Mouse (Mus musculus): ENCODE results near the gene Spaar. TPM values are rescaled to one million over a fixed set of nuclear protein-coding genes. Genes with fewer than 3 reads are reported as not detected.

The Spaar gene
- total RNA-seq (2021) = under 1 TPM; 0.43 TPM

DNA sequence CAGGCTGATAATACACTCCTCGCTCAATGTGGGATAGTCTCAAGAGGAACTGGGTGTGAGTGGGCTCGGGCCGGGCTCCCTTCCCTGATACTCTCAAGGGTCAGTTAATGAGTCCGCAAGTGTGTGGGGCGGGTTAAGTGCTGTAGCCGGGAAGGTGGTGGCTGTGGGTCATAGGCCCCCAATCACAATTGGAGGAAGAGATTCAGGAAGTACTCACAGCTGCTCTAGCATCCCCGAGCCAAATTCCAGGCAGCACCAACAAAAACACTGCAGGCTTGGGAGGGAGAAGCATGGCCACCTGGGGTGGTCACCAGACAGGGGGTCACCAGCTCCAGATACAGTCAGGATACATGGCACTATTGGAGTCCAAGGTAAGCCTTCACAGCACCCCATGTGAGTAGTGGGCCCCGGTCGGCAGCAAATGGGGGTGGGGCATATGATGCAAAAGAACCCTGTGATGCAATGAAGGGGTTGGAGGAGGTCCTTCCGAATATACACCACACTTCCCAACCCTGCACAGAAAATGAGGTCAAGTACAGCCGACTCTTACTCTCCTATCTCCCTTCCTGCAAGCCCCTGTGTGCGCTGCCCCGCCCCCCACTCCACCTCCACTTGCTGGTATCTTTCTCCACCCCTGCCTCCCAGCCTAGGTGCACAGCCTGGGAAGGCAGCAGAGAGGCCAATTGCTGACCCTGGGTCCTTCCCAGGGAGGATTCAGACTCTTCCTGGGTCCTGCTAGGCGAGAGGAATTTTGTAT, at the start of gene Spaar:
Spaar (plus strand) TSS at position 241 of the 757 bp plus-strand sequence.
- peak in 1 of 2 experiments; percentile 75 for DNase-seq (ENCODE audit: extremely low spot score in 1 of 2, low spot score in 2 of 2)
- intact Hi-C loops (cut with DNase I) = no loop called here

DNA sequence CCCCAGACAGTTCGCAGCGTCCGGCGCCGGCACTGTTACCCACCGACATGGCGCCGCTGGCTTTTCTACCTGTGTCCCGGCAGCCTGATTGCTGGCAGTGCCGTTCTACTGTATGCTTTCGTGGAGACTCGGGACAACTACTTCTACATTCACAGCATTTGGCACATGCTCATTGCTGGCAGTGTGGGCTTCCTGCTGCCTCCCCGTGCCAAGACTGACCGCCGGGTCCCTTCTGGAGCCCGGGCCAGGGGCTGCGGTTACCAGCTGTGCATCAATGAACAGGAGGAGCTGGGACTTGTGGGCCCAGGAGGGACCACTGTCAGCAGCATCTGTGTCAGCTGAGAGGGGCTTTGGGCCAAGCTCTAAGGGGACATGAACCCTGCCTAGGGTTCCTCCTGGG, 39.8 kb upstream of the Spaar start:
- intact Hi-C loops (cut with DNase I) = no loop called here
- no peak for DNase-seq (ENCODE audit: extremely low spot score in 1 of 2, low spot score in 2 of 2)

DNA sequence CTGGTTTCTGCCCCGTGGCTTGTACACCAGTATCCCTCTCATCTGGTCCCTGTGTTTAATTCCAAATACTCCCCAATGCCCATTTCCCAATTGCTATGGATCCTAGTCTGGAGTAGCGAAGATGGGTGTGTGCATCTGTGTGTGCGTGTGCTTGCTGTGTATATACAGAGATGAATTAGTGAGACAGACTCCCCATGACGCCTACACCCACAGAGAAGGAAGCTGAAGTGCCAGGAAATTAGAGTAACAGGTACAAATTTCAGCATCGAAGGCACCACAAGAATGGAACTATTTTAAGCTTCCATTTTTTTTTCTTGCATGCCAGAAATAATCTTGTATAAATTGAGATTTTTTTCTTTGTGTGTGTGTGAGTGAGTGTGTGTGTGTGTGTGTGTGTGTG, 38.8 kb upstream of the Spaar start:
- intact Hi-C loops (cut with DNase I) = no loop called here
- DNase-seq (ENCODE audit: extremely low spot score in 1 of 2, low spot score in 2 of 2) = no peak

- DNase-seq (ENCODE audit: extremely low spot score in 1 of 2, low spot score in 2 of 2) = no peak
- intact Hi-C loops (cut with DNase I) = no loop called here
Measured at GRCm38 (mm10) chr4:43693806-43694241, 36.0 kb upstream of the Spaar start.

GRCm38 (mm10) chr4:43694439-43695248, 35.2 kb upstream of the Spaar start:
- DNase-seq (ENCODE audit: extremely low spot score in 1 of 2, low spot score in 2 of 2) = no peak
- intact Hi-C loops (cut with DNase I) = no loop called here

DNA sequence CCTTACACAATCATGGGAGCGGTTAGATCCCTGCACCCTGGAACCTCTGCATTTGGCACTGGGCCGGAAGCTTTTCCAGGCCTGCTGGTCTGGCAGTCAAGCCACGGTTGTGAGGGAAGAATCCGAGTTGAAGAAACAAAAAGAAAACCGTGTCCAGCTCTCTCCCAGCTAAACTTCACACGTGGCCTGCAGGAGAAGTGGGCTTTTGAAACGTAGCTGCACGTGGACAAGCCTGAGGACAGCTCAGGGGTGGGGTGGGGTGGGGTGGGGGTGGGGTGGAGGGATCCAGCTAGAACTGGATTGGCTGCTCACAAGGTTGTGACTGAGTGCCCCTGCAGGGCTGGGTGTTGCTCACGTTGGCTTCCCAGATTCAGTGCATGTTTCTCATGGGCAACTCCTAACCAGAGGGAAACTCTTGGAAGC, 34.6 kb upstream of the Spaar start:
- peak in 1 of 2 experiments; percentile 64 for DNase-seq (ENCODE audit: extremely low spot score in 1 of 2, low spot score in 2 of 2)
- intact Hi-C loops (cut with DNase I) = no loop called here

GRCm38 (mm10) chr4:43696561-43696960, 33.3 kb upstream of the Spaar start:
- intact Hi-C loops (cut with DNase I) = no loop called here

GRCm38 (mm10) chr4:43700707-43701106, 29.1 kb upstream of the Spaar start, which contains the start of gene Olfr70:
TSS of gene Olfr70 (minus strand) at chr4:43700807.
- no peak for DNase-seq (ENCODE audit: extremely low spot score in 1 of 2, low spot score in 2 of 2)
- intact Hi-C loops (cut with DNase I) = no loop called here

More at GRCm38 (mm10) chr4:43696561-43696960, 33.3 kb upstream of the Spaar start:
- DNase-seq (ENCODE audit: extremely low spot score in 1 of 2, low spot score in 2 of 2) = no peak

- intact Hi-C loops (cut with DNase I) = no loop called here
Measured at GRCm38 (mm10) chr4:43703439-43703838, 26.4 kb upstream of the Spaar start.

DNA sequence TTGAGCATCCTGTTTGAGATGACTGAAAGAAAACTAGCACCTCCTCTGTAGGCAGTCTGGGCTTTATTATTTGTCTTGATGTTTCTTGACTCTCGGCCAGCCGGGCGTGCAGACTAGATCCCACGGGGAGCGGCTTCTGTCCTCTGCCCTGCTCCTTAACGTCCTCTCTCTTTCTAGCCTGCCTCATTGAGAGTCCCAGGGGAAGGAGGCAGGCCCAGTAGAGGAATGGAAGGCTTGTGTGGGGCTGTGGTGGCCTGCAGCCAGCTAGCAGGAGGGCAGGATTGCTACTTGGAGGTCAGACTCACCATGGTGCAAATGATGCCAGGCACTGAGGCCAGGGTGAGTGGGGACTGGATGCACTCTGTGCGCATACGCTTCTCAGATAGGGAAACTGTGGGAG, 26.0 kb upstream of the Spaar start:
- intact Hi-C loops (cut with DNase I) = no loop called here
- peak in 1 of 2 experiments; percentile 58 for DNase-seq (ENCODE audit: extremely low spot score in 1 of 2, low spot score in 2 of 2)

More at GRCm38 (mm10) chr4:43703439-43703838, 26.4 kb upstream of the Spaar start:
- DNase-seq (ENCODE audit: extremely low spot score in 1 of 2, low spot score in 2 of 2) = no peak

- DNase-seq (ENCODE audit: extremely low spot score in 1 of 2, low spot score in 2 of 2) = no peak
- intact Hi-C loops (cut with DNase I) = loop anchor here (5.0 kb wide), 1 partner anchor 34 kb away; no protein-coding TSS in a partner anchor
Measured at GRCm38 (mm10) chr4:43705991-43706390, 23.8 kb upstream of the Spaar start.

DNA sequence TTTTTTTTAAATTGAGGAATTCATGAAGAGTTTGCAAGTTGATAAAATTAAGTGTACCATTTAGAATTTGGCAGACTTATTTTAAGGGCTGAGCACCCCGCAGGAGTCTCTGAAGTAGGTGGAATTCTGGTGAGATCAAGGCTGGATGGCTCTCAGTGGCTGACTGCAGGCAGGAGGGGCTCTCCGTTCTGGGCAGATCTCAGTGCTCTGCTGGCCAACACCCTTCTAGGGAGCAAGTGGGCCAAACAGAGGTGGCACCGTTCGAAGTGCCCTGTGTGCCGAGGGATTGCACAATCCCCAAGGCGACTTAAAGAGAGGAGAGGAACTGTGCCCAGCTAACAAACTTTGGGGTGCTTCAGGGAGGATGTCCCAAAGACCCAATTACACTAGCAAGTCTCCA, 20.0 kb upstream of the Spaar start, which contains the start of gene Olfr71:
Olfr71 (minus strand) TSS at position 387 of the 400 bp plus-strand sequence.
- intact Hi-C loops (cut with DNase I) = loop anchor here (5.0 kb wide), 1 partner anchor 38 kb away; no protein-coding TSS in a partner anchor
- DNase-seq (ENCODE audit: extremely low spot score in 1 of 2, low spot score in 2 of 2) = no peak

- intact Hi-C loops (cut with DNase I) = loop anchor here (2.0 kb wide), 1 partner anchor 81 kb away; the partner anchor contains the start of gene Npr2
- DNase-seq (ENCODE audit: extremely low spot score in 1 of 2, low spot score in 2 of 2) = peak; percentile 56 to 83
Measured at GRCm38 (mm10) chr4:43711821-43712220, 18.0 kb upstream of the Spaar start.

GRCm38 (mm10) chr4:43713652-43714219, 16.1 kb upstream of the Spaar start:
- DNase-seq (ENCODE audit: extremely low spot score in 1 of 2, low spot score in 2 of 2) = no peak
- intact Hi-C loops (cut with DNase I) = loop anchor here (2.0 kb wide), 1 partner anchor 83 kb away; the partner anchor contains the start of gene Npr2

DNA sequence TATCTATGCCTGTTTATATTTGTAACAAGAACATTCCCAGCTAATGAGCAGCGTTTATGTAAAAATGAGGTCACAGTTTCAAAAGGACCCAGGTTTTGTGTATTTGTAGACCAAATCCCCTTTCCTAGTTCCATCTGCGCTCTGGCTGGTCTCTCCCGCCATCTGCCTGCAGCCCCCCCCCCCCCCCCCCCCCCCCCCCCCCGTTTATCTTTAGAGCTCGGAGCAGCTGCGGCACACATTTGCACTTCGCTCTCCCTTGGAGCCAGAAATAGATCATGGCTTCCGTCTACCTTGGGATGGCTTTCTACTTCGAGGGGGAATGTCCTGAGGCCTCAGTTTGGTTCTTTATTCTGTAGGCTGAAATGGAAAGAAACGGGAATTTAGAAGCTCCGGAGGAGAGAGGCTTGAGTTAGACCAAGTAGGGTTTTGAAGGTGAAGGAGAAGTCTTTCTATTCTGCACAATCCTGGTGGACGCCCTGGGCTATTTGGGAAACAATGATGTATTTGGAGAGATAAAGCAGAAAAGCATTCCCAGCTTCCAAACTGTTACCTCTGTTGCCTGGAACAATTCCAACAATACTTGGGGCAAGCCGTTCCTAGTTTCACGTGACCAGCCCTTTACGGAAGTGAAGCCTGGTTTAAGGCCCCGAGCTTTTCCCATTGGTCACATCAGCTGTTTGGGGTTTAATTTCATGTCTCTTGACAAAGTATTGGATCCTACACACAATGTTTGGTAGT, 9.2 kb upstream of the Spaar start:
- intact Hi-C loops (cut with DNase I) = no loop called here
- DNase-seq (ENCODE audit: extremely low spot score in 1 of 2, low spot score in 2 of 2) = no peak

- DNase-seq (ENCODE audit: extremely low spot score in 1 of 2, low spot score in 2 of 2) = peak in 1 of 2 experiments; percentile 40
- intact Hi-C loops (cut with DNase I) = no loop called here
Measured at GRCm38 (mm10) chr4:43722191-43722590, 7.6 kb upstream of the Spaar start.

- DNase-seq (ENCODE audit: extremely low spot score in 1 of 2, low spot score in 2 of 2) = peak in 1 of 2 experiments; percentile 68
- intact Hi-C loops (cut with DNase I) = no loop called here
Measured at GRCm38 (mm10) chr4:43724764-43725163, 5.1 kb upstream of the Spaar start.

DNA sequence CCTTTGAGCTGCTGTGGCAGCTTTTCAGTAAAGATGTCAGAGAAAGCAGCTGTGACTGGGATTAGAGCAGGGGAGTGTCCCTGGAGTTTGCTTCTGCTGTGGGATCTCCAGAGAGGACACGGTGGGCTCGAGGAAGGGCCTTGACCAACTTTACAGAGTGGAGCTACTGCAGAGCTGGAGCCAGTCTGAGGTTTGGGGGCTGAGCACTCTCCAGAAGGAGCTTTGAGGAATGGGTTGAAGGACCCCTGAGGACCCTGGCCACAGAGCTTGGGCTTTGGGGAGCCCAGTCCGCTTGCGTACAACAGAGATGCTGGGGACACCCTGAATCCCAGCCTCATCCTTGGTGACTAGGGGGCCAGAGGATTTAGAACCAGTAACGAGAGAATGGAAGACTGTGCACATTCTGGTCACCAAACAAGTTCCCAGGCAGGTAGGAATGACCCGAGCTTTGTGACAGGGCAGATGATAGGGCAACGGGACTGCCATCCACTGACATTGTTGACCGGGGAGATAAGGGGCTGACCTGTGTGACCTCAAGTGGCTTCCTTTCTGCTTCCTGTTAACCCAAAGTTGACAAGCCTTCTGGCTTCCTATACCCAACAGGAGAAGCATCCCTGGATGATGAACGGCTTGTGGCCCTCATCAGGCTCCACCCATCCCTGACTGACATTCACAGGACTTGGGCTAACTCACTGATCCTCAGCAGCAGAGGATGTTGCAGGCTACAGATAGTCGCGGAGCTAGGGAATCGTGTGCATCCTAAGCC, 3.4 kb upstream of the Spaar start:
- no peak for DNase-seq (ENCODE audit: extremely low spot score in 1 of 2, low spot score in 2 of 2)
- intact Hi-C loops (cut with DNase I) = no loop called here
